Mouse (Mus musculus): Measurements from ENCODE around the gene Zic1.

DNA sequence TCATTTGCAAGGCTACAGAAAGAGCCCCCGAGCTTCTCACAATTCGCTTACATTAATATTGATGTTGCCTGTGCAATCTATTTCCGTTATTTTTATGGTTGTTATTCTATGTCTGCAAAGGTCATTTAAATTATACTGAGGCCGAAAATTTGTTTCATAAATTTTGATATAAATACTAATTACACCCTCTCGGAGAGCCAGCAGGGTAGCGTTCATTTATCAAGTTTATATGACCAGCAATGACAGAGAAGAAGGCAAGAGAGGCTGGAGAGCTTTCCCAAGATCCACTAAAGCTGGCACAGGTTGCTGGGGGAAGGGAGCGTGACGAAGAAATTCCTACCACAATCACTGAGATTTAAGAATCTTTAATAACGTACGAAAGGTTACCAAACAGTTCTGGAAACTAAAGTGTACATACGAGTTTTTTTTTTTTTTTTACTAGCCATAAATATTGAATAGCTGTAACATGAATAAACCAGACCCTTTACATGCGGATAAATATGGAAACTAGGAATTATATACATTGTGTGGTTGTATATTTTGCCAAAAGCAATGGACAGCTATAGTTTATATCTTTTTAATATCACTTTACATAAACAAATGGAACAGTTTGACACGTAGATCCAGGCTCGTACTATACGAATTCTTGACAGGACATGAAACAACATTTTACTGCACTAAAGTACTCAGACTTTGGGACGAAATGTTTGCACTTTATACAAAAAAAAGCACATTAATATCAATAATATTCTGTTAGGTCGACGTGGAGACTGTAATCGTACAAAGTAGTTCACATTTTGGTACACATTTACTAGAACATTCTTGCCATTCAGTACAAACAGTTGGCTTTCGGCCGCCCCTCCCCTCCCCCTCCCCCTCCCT, 5.2 kb downstream of the Zic1 start:
- TF ChIP-seq CHD2 (IDR thresholded peaks at IDR 0.05; ENCODE audit: low read depth, low read length) (no peak), HCFC1 (IDR thresholded peaks at IDR 0.05; ENCODE audit: borderline replicate concordance, insufficient read depth, low read length) (no peak), ZC3H11A (IDR thresholded peaks at IDR 0.05; ENCODE audit: borderline replicate concordance, low read depth, low read length) (no peak)

All from ES-E14 (cell line).